Mouse (Mus musculus): ENCODE results near the gene Pygo2.

The Pygo2 gene

GRCm38 (mm10) chr3:89456726-89457665 lies 27.0 kb downstream of the Pygo2 start:
- DNase-seq (ENCODE audit: low spot score in 2 of 2) = peak; percentile 74 to 91

- peak in 1 of 2 experiments; percentile 51 for DNase-seq (ENCODE audit: low spot score in 2 of 2)
These were observed 28.5 kb downstream of the Pygo2 start for GRCm38 (mm10) chr3:89458372-89458964.

GRCm38 (mm10) chr3:89458965-89459807 lies 29.2 kb downstream of the Pygo2 start:
- DNase-seq (ENCODE audit: low spot score in 2 of 2) = peak; percentile 94 to 98

- DNase-seq (ENCODE audit: low spot score in 2 of 2) = no peak
These were observed 38.3 kb downstream of the Pygo2 start for GRCm38 (mm10) chr3:89468268-89468667.

GRCm38 (mm10) chr3:89472280-89472679 lies 42.3 kb downstream of the Pygo2 start:
- DNase-seq (ENCODE audit: low spot score in 2 of 2) = no peak

GRCm38 (mm10) chr3:89473838-89474237 lies 43.8 kb downstream of the Pygo2 start:
- DNase-seq (ENCODE audit: low spot score in 2 of 2) = no peak

- no peak for DNase-seq (ENCODE audit: low spot score in 2 of 2)
These were observed 49.0 kb downstream of the Pygo2 start for GRCm38 (mm10) chr3:89479055-89479454.

GRCm38 (mm10) chr3:89481488-89481887 lies 51.5 kb downstream of the Pygo2 start:
- DNase-seq (ENCODE audit: low spot score in 2 of 2) = peak; percentile 23 to 69

GRCm38 (mm10) chr3:89482249-89482648 lies 52.2 kb downstream of the Pygo2 start:
- no peak for DNase-seq (ENCODE audit: low spot score in 2 of 2)

Measured in spleen, postnatal 10 days (tissue).